Mouse (Mus musculus) thymus, adult 2 months (tissue): ENCODE results near the gene Dcakd. TPM values are rescaled to one million over a fixed set of nuclear protein-coding genes. Genes with fewer than 3 reads are reported as not detected.

ENCODE experiments used
- DNase-seq: peaks from one replicate; pipeline ENCODE4 v3.0.0; 2021
- H3K27ac ChIP-seq: fragments of 200-500 bp; 2 replicates; pipeline ENCODE4 v1.5.1; 2012; ENCODE audit warnings: low read length, control low read depth; ENCODE audit not compliant: control insufficient read depth, insufficient read depth
- H3K27me3 ChIP-seq: fragments of 200-500 bp; 2 replicates; pipeline ENCODE4 v1.6.1; 2012; ENCODE audit warnings: mild to moderate bottlenecking, low read length, moderate library complexity, mixed read lengths; ENCODE audit not compliant: control insufficient read depth, insufficient read depth
- H3K36me3 ChIP-seq: fragments of 200-500 bp; 2 replicates; pipeline ENCODE4 v1.6.1; 2012; ENCODE audit warnings: mild to moderate bottlenecking, low read length, moderate library complexity; ENCODE audit not compliant: control insufficient read depth, insufficient read depth
- H3K4me1 ChIP-seq: fragments of 200-500 bp; replicated peaks from 2 replicates; pipeline ENCODE4 v1.6.1; 2012; ENCODE audit warnings: low read length; ENCODE audit not compliant: control insufficient read depth, insufficient read depth
- H3K4me3 ChIP-seq: fragments of 200-500 bp; 2 replicates; pipeline ENCODE4 v1.5.1; 2012; ENCODE audit warnings: mild to moderate bottlenecking, low read length, control low read depth, moderate library complexity; ENCODE audit not compliant: control insufficient read depth, insufficient read depth
- CTCF ChIP-seq: fragments of 200-500 bp; IDR thresholded peaks from 2 replicates; pipeline ENCODE4 v1.5.1; 2012; ENCODE audit warnings: mild to moderate bottlenecking, control low read depth, low read length, moderate library complexity, borderline replicate concordance; ENCODE audit not compliant: control insufficient read depth, poor library complexity, insufficient read depth; ENCODE audit errors: extremely low read depth
- POLR2A ChIP-seq: fragments of 200-500 bp; IDR thresholded peaks from 2 replicates; pipeline ENCODE4 v1.6.1; 2012; ENCODE audit warnings: mild to moderate bottlenecking, low read length, control low read depth, moderate library complexity; ENCODE audit not compliant: control insufficient read depth, poor library complexity, insufficient read depth; ENCODE audit errors: extremely low read depth
- WGBS: fragments of 180-500 bp; shearing (Covaris S2); methylation state at CpG from one replicate; pipeline ENCODE4 v1.1.7; 2018; 5-methylcytosine and 5-hydroxymethylcytosine counted together
- polyA plus RNA-seq: library from polyadenylated mRNA; depleted of rRNA; stranded (reverse); fragments of >200 nt; gene quantifications from 2 replicates; pipeline ENCODE4 v1.2.3, GENCODE M21; 2012

Dcakd gene
- polyA plus RNA-seq, 1 experiment: 77.5 TPM

GRCm38 (mm10) chr11:102971604-102972003, 56.5 kb downstream of the Dcakd start:
- WGBS: 32% methylated on average over 5 of the region's 5 CpGs
- no peaks in the 10 kb centered on the region for H3K36me3 ChIP-seq
- no peak for DNase-seq
- no peaks in the 10 kb centered on the region for H3K27me3 ChIP-seq
- no peak for TF ChIP-seq CTCF
- no peak for TF ChIP-seq POLR2A
- no peaks in the 10 kb centered on the region for H3K4me1 ChIP-seq
- H3K4me3 ChIP-seq: no peak overlapping the region
- H3K27ac ChIP-seq: no peak overlapping the region

GRCm38 (mm10) chr11:102964547-102965091, 63.5 kb downstream of the Dcakd start:
- Histone ChIP-seq H3K4me3 (no peak overlapping the region), H3K4me1 (no peaks in the 10 kb centered on the region), H3K27ac (no peak overlapping the region), H3K27me3 (no peaks in the 10 kb centered on the region; the same call in 1 of the 2 replicates), H3K36me3 (no peaks in the 10 kb centered on the region)
- 78% methylated on average over 16 of the region's 16 CpGs for WGBS
- TF ChIP-seq POLR2A (no peak), CTCF (no peak)
- no peak for DNase-seq

GRCm38 (mm10) chr11:102963855-102964546, 64.1 kb downstream of the Dcakd start:
- Histone ChIP-seq H3K27ac (no peak overlapping the region), H3K4me3 (no peak overlapping the region), H3K36me3 (no peaks in the 10 kb centered on the region), H3K27me3 (no peaks in the 10 kb centered on the region; the same call in 1 of the 2 replicates), H3K4me1 (no peaks in the 10 kb centered on the region)
- 39% methylated on average over 24 of the region's 24 CpGs for WGBS
- DNase-seq: no peak
- TF ChIP-seq POLR2A (no peak), CTCF (no peak)

GRCm38 (mm10) chr11:102963246-102963854, 64.8 kb downstream of the Dcakd start:
- no peak for TF ChIP-seq CTCF
- TF ChIP-seq POLR2A: no peak
- DNase-seq: no peak
- Histone ChIP-seq H3K27ac (no peak overlapping the region), H3K36me3 (no peaks in the 10 kb centered on the region), H3K4me1 (no peaks in the 10 kb centered on the region), H3K27me3 (no peaks in the 10 kb centered on the region; the same call in 1 of the 2 replicates), H3K4me3 (no peak overlapping the region)
- WGBS: 28% methylated on average over 16 of the region's 16 CpGs

GRCm38 (mm10) chr11:102962861-102963245, 65.3 kb downstream of the Dcakd start:
- Histone ChIP-seq H3K27ac (no peak overlapping the region), H3K4me3 (no peak overlapping the region), H3K27me3 (no peaks in the 10 kb centered on the region; the same call in 1 of the 2 replicates), H3K4me1 (no peaks in the 10 kb centered on the region), H3K36me3 (no peaks in the 10 kb centered on the region)
- TF ChIP-seq CTCF (no peak), POLR2A (no peak)
- DNase-seq: no peak
- 63% methylated on average over 7 of the region's 7 CpGs for WGBS

- H3K27me3 ChIP-seq: no peaks in the 10 kb centered on the region; the same call in 1 of the 2 replicates
- WGBS: 57% methylated on average over 4 of the region's 4 CpGs
- no peak for DNase-seq
- TF ChIP-seq POLR2A (no peak), CTCF (no peak)
- H3K4me3 ChIP-seq: no peak overlapping the region
- H3K36me3 ChIP-seq: no peaks in the 10 kb centered on the region
- no peaks in the 10 kb centered on the region for H3K4me1 ChIP-seq
- H3K27ac ChIP-seq: no peak overlapping the region
Observed at GRCm38 (mm10) chr11:102961082-102961481, 67.1 kb downstream of the Dcakd start.

GRCm38 (mm10) chr11:102958870-102959269, 69.3 kb downstream of the Dcakd start:
- 78% methylated on average over 1 of the region's 1 CpGs for WGBS
- no peak for DNase-seq
- no peak overlapping the region for H3K27ac ChIP-seq
- no peaks in the 10 kb centered on the region for H3K36me3 ChIP-seq
- H3K27me3 ChIP-seq: no peaks in the 10 kb centered on the region; the same call in 1 of the 2 replicates
- H3K4me1 ChIP-seq: no peaks in the 10 kb centered on the region
- no peak for TF ChIP-seq CTCF
- H3K4me3 ChIP-seq: no peak overlapping the region
